Mouse (Mus musculus) layer of hippocampus, postnatal 10 days (tissue): ENCODE results near the gene Fkbp7. TPM values are rescaled to one million over a fixed set of nuclear protein-coding genes. Genes with fewer than 3 reads are reported as not detected.

Experiments used
- DNase-seq, 2 experiments: peaks; one replicate each; pipeline ENCODE4 v3.0.0; 2021; ENCODE audit warnings: low spot score in 2 of 2
- long read RNA-seq: library from polyadenylated mRNA; stranded (forward); transcript quantifications from one replicate; pipeline ENCODE4 v2.0.0, GENCODE M21; 2023
- total RNA-seq, 2 experiments: library from RNA; stranded (reverse); gene quantifications; 2 replicates each; pipeline ENCODE4 v1.2.3; 2021

Gene Fkbp7
- 1 to 10 TPM; 4.7 to 5.8 TPM for total RNA-seq
- long read RNA-seq, partial matches to known transcripts = 0 of 3 reads
- long read RNA-seq, other reads (novel, unspliced or antisense) = 2 of 3 reads

- peak; percentile 84 to 88 for DNase-seq
Observed at GRCm38 (mm10) chr2:76672966-76673392, at the start of gene Fkbp7. Gene Fkbp7, minus strand, starts transcription at chr2:76673116.

GRCm38 (mm10) chr2:76719650-76720049 is 46.7 kb upstream of the Fkbp7 start:
- no peak for DNase-seq

- DNase-seq = no peak
Observed at GRCm38 (mm10) chr2:76714984-76715383, 42.1 kb upstream of the Fkbp7 start.

GRCm38 (mm10) chr2:76708512-76708911 is 35.6 kb upstream of the Fkbp7 start:
- no peak for DNase-seq

GRCm38 (mm10) chr2:76705655-76706054 is 32.7 kb upstream of the Fkbp7 start:
- no peak for DNase-seq

- DNase-seq = no peak
Observed at GRCm38 (mm10) chr2:76702751-76703150, 29.8 kb upstream of the Fkbp7 start.

GRCm38 (mm10) chr2:76702188-76702587 is 29.3 kb upstream of the Fkbp7 start:
- no peak for DNase-seq

- no peak for DNase-seq
Observed at GRCm38 (mm10) chr2:76695290-76695689, 22.4 kb upstream of the Fkbp7 start.

- no peak for DNase-seq
Observed at GRCm38 (mm10) chr2:76693765-76694164, 20.8 kb upstream of the Fkbp7 start.

- no peak for DNase-seq
Observed at GRCm38 (mm10) chr2:76690436-76691204, 17.7 kb upstream of the Fkbp7 start.

- no peak for DNase-seq
Observed at GRCm38 (mm10) chr2:76688162-76688561, 15.2 kb upstream of the Fkbp7 start.

- DNase-seq = no peak
Observed at GRCm38 (mm10) chr2:76687608-76688007, 14.7 kb upstream of the Fkbp7 start.

- DNase-seq = no peak
Observed at GRCm38 (mm10) chr2:76686986-76687385, 14.1 kb upstream of the Fkbp7 start.

GRCm38 (mm10) chr2:76682301-76682700 is 9.4 kb upstream of the Fkbp7 start:
- no peak for DNase-seq

GRCm38 (mm10) chr2:76676401-76677226 is 3.7 kb upstream of the Fkbp7 start:
- DNase-seq = no peak

- DNase-seq = no peak
Observed at GRCm38 (mm10) chr2:76675949-76676348, 3.0 kb upstream of the Fkbp7 start.

- DNase-seq = peak; percentile 36 to 41
Observed at GRCm38 (mm10) chr2:76675451-76675850, 2.5 kb upstream of the Fkbp7 start.

- DNase-seq = peak; percentile 78 to 85
Observed at GRCm38 (mm10) chr2:76674725-76675427, 2.0 kb upstream of the Fkbp7 start, which contains the start of gene Plekha3. Gene Plekha3, plus strand, starts transcription at chr2:76675281.

GRCm38 (mm10) chr2:76673472-76674081 is 661 bp upstream of the Fkbp7 start:
- DNase-seq = peak in 1 of 2 experiments; percentile 49

GRCm38 (mm10) chr2:76672134-76672745 is 676 bp downstream of the Fkbp7 start:
- DNase-seq = no peak
